Mouse (Mus musculus) hematopoietic multipotent progenitor cell, adult 10-12 weeks (in vitro differentiated cells): Measurements from ENCODE around the gene March11. TPM values are rescaled to one million over a fixed set of nuclear protein-coding genes. Genes with fewer than 3 reads are reported as not detected.

Experiments
- polyA plus RNA-seq: library from polyadenylated mRNA; stranded (reverse); fragments of >175 nt; gene quantifications from 2 replicates; pipeline ENCODE4 v1.2.3, GENCODE M21; 2012; ENCODE audit warnings: low replicate concordance

Gene March11
- not detected in 2 replicates for polyA plus RNA-seq

DNA sequence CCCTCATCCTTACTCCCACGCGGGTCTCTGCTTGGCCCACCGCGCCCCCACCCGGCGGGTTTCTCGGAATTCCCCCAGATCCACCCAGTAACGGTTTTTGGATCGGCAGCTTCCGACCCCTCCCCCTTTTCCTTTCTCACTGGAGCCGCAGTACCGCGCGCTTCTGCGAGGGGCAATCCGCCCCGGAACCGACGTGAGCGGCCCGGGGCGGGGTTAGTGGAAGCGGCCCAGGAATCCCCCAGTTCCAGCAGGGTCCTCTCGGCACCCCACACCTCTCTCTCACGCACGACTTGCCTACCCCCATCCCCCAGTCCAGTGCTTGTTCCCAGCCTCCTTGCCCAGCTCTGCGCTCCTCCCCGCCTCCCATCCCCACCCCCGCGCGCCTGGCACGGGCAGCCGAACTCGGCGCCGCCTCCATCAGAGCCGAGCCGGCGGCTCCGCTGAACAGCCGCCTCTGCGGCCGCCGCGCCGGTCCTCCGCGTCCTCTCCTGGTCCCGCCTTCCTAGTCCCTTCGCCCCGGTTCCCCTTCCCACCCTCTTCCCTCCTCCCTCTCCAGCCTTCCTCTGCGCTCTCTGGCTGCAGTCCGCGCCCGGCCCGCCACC lies at the start of gene March11:
Gene March11, plus strand, starts transcription at position 420 of the 602 bp plus-strand sequence.

